Mouse (Mus musculus): ENCODE results near the gene Loxl3.

The Loxl3 gene

GRCm38 (mm10) chr6:83017190-83017589, 16.8 kb upstream of the Loxl3 start:
- no peak for DNase-seq (ENCODE audit: low spot score in 2 of 2)

GRCm38 (mm10) chr6:83019044-83019443, 14.9 kb upstream of the Loxl3 start:
- no peak for DNase-seq (ENCODE audit: low spot score in 2 of 2)

- no peak for DNase-seq (ENCODE audit: low spot score in 2 of 2)
Observed at GRCm38 (mm10) chr6:83020121-83020520, 13.9 kb upstream of the Loxl3 start.

GRCm38 (mm10) chr6:83020836-83021593, 13.0 kb upstream of the Loxl3 start:
- DNase-seq (ENCODE audit: low spot score in 2 of 2): no peak

- no peak for DNase-seq (ENCODE audit: low spot score in 2 of 2)
Observed at GRCm38 (mm10) chr6:83023008-83023407, 11.0 kb upstream of the Loxl3 start.

- no peak for DNase-seq (ENCODE audit: low spot score in 2 of 2)
Observed at GRCm38 (mm10) chr6:83023786-83024185, 10.2 kb upstream of the Loxl3 start.

- no peak for DNase-seq (ENCODE audit: low spot score in 2 of 2)
Observed at GRCm38 (mm10) chr6:83024421-83024820, 9.6 kb upstream of the Loxl3 start.

GRCm38 (mm10) chr6:83025221-83025620, 8.8 kb upstream of the Loxl3 start:
- no peak for DNase-seq (ENCODE audit: low spot score in 2 of 2)

GRCm38 (mm10) chr6:83027293-83027692, 6.7 kb upstream of the Loxl3 start:
- no peak for DNase-seq (ENCODE audit: low spot score in 2 of 2)

GRCm38 (mm10) chr6:83027706-83028105, 6.3 kb upstream of the Loxl3 start:
- no peak for DNase-seq (ENCODE audit: low spot score in 2 of 2)

- no peak for DNase-seq (ENCODE audit: low spot score in 2 of 2)
Observed at GRCm38 (mm10) chr6:83029777-83030176, 4.2 kb upstream of the Loxl3 start.

GRCm38 (mm10) chr6:83031111-83031510, 2.9 kb upstream of the Loxl3 start:
- DNase-seq (ENCODE audit: low spot score in 2 of 2): no peak

GRCm38 (mm10) chr6:83031921-83032590, 1.9 kb upstream of the Loxl3 start:
- no peak for DNase-seq (ENCODE audit: low spot score in 2 of 2)

GRCm38 (mm10) chr6:83032769-83033191, 1.2 kb upstream of the Loxl3 start:
- DNase-seq (ENCODE audit: low spot score in 2 of 2): no peak

GRCm38 (mm10) chr6:83034463-83035055, 586 bp downstream of the Loxl3 start:
- DNase-seq (ENCODE audit: low spot score in 2 of 2): no peak

GRCm38 (mm10) chr6:83037188-83037587, 3.2 kb downstream of the Loxl3 start:
- no peak for DNase-seq (ENCODE audit: low spot score in 2 of 2)

- peak; percentile 85 to 90 for DNase-seq (ENCODE audit: low spot score in 2 of 2)
Observed at GRCm38 (mm10) chr6:83038496-83039012, 4.6 kb downstream of the Loxl3 start.

- DNase-seq (ENCODE audit: low spot score in 2 of 2): no peak
Observed at GRCm38 (mm10) chr6:83040601-83041000, 6.6 kb downstream of the Loxl3 start.

GRCm38 (mm10) chr6:83043561-83043960, 9.6 kb downstream of the Loxl3 start:
- DNase-seq (ENCODE audit: low spot score in 2 of 2): no peak

GRCm38 (mm10) chr6:83043993-83044392, 10.0 kb downstream of the Loxl3 start:
- no peak for DNase-seq (ENCODE audit: low spot score in 2 of 2)

- no peak for DNase-seq (ENCODE audit: low spot score in 2 of 2)
Observed at GRCm38 (mm10) chr6:83044742-83045141, 10.8 kb downstream of the Loxl3 start.

- no peak for DNase-seq (ENCODE audit: low spot score in 2 of 2)
Observed at GRCm38 (mm10) chr6:83049367-83049766, 15.4 kb downstream of the Loxl3 start.

All from frontal cortex, postnatal 36 days (tissue).